Mouse (Mus musculus) ES-Bruce4 (cell line): Measurements from ENCODE around the gene Nsun2. TPM values are rescaled to one million over a fixed set of nuclear protein-coding genes. Genes with fewer than 3 reads are reported as not detected.

ENCODE experiments used
- H3K27ac ChIP-seq: 2 replicates; pipeline ENCODE4 v1.5.1; 2012; ENCODE audit warnings: low read length, inconsistent platforms; ENCODE audit not compliant: insufficient read depth
- H3K27me3 ChIP-seq: 2 replicates; pipeline ENCODE4 v1.6.1; 2012; ENCODE audit warnings: mild to moderate bottlenecking, low read length, inconsistent platforms; ENCODE audit not compliant: control insufficient read depth, poor library complexity, insufficient read depth, severe bottlenecking
- H3K36me3 ChIP-seq: 2 replicates; pipeline ENCODE4 v1.6.1; 2012; ENCODE audit warnings: inconsistent platforms, mild to moderate bottlenecking, low read length, moderate library complexity; ENCODE audit not compliant: control insufficient read depth, poor library complexity, insufficient read depth, severe bottlenecking
- H3K4me1 ChIP-seq: one replicate; pipeline ENCODE4 v1.8.1; 2011; ENCODE audit warnings: low read length; ENCODE audit not compliant: control insufficient read depth, insufficient read depth
- H3K4me3 ChIP-seq: 2 replicates; pipeline ENCODE4 v1.5.1; 2011; ENCODE audit warnings: low read depth, mild to moderate bottlenecking, low read length
- H3K9ac ChIP-seq: 2 replicates; pipeline ENCODE4 v1.6.1; 2012; ENCODE audit warnings: low read depth, mild to moderate bottlenecking, inconsistent platforms; ENCODE audit not compliant: poor library complexity, severe bottlenecking
- H3K9me3 ChIP-seq: replicated peaks from 2 replicates; pipeline ENCODE4 v1.6.1; 2012; ENCODE audit warnings: mild to moderate bottlenecking, low read length, inconsistent platforms; ENCODE audit not compliant: control insufficient read depth, poor library complexity, insufficient read depth, severe bottlenecking
- CTCF ChIP-seq: IDR thresholded peaks from one replicate; pipeline ENCODE4 v1.8.1; 2011; ENCODE audit warnings: low read depth, low read length
- EP300 ChIP-seq: IDR thresholded peaks from 2 replicates; pipeline ENCODE4 v1.6.1; 2011; ENCODE audit warnings: low read depth, low read length; ENCODE audit not compliant: insufficient read depth
- POLR2A ChIP-seq: IDR thresholded peaks from one replicate; pipeline ENCODE4 v1.8.1; 2011; ENCODE audit warnings: low read length; ENCODE audit not compliant: insufficient read depth
- polyA plus RNA-seq: library from polyadenylated mRNA; stranded (reverse); fragments of >200 nt; gene quantifications from 2 replicates; pipeline ENCODE4 v1.2.4, GENCODE M21; 2011; ENCODE audit warnings: low read depth; ENCODE audit not compliant: missing spikeins, insufficient read depth, insufficient read length

Gene Nsun2
- polyA plus RNA-seq, 1 experiment = 197 TPM

DNA sequence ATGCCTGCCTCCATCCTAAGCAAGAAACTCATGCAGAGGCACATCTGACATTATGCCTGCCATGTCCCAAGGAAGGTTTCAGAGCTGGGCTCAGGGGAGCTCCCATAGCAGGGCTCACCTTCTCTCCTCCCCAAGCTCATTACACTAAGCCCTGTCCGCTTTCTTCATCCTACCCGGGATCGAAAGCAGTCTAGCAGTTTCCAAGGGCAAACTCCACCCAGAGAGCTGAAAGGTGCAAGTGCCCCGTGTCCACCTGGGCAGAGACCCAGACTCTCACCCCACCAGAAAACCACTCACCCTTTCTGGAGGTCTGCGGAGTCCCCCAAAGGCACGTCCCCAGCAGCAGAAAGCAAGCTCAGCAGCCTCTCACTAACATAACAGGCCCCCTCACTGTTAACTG lies 2.6 kb upstream of the Nsun2 start:
- no peaks in the 10 kb centered on the region; the same call in 1 of the 2 replicates for H3K36me3 ChIP-seq
- no peaks in the 10 kb centered on the region for H3K27me3 ChIP-seq
- H3K9me3 ChIP-seq = no peaks in the 10 kb centered on the region
- TF ChIP-seq CTCF (no peak), EP300 (no peak), POLR2A (no peak)
- H3K27ac ChIP-seq = no peak overlapping the region
- H3K4me1 ChIP-seq = peaks cover 6% of the 10 kb centered on the region
- no peak overlapping the region for H3K4me3 ChIP-seq
- no peak overlapping the region for H3K9ac ChIP-seq

DNA sequence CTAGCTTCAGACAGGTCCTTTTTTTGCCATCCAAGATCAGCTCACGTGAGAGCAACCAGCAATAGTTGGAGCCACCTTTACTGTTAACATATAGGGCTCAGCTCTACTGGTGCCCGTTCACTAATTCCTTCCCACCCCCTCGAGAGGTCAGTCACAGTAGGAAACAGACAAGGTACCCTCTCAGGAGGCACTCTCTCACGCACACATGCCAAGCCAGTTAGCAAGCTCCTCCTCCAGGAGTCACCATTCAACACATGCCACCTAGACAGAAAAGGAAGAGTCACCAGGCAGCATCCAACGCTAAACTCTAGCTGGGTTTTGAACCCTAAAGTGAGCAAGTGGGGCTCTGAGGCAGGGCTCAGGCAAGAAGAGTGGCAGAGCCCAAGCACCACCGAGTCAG lies 2.1 kb upstream of the Nsun2 start:
- H3K4me3 ChIP-seq = no peak overlapping the region
- H3K27me3 ChIP-seq = no peaks in the 10 kb centered on the region
- H3K27ac ChIP-seq = no peak overlapping the region
- H3K9ac ChIP-seq = no peak overlapping the region
- no peaks in the 10 kb centered on the region; the same call in 1 of the 2 replicates for H3K36me3 ChIP-seq
- H3K9me3 ChIP-seq = no peaks in the 10 kb centered on the region
- TF ChIP-seq POLR2A = no peak
- no peak for TF ChIP-seq CTCF
- TF ChIP-seq EP300 = no peak
- peaks cover 6% of the 10 kb centered on the region for H3K4me1 ChIP-seq

DNA sequence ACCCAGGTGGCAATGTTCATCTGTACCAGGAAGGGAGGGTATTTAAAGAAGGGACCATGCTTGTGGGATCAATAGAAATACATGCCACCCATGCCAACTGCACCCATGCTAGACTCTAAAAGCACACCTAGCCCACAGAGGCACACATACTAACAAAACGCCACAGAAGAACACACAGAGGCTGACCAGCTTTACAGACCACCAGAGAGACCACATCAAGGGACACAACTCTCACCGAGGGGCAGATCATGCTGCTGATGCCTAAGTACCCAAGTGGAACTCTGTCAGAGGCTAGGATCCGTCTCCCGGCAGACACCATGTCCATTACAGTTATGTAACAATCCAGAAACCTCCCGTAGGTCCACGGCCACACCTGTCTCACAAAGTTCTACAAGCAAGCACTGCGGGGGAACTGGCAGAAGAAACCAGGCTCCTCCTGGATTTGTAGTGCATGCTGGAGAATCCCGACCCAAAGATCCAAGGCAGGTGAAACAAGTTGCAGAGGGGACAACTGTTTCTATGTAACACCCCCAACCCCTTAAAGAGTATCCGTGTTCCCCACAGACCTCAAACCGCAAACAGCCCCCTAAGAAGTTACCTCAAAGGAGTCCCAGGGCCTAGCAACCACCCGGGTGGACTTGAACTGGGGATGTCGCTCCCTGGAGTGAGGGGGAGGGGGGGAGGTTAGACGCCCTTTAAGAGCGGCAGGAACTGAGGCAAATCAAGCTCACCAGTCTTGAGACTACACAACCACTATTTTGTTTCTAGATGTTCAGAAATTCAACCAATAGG lies 1.2 kb upstream of the Nsun2 start:
- no peak for TF ChIP-seq CTCF
- no peak for TF ChIP-seq POLR2A
- no peak for TF ChIP-seq EP300
- peak overlapping the region; percentile 8 for H3K4me3 ChIP-seq
- no peaks in the 10 kb centered on the region for H3K27me3 ChIP-seq
- peak overlapping the region; percentile 98; the same call in 1 of the 2 replicates for H3K9ac ChIP-seq
- no peaks in the 10 kb centered on the region for H3K9me3 ChIP-seq
- H3K36me3 ChIP-seq = no peaks in the 10 kb centered on the region; the same call in 1 of the 2 replicates
- no peak overlapping the region for H3K27ac ChIP-seq
- peaks cover 6% of the 10 kb centered on the region for H3K4me1 ChIP-seq

DNA sequence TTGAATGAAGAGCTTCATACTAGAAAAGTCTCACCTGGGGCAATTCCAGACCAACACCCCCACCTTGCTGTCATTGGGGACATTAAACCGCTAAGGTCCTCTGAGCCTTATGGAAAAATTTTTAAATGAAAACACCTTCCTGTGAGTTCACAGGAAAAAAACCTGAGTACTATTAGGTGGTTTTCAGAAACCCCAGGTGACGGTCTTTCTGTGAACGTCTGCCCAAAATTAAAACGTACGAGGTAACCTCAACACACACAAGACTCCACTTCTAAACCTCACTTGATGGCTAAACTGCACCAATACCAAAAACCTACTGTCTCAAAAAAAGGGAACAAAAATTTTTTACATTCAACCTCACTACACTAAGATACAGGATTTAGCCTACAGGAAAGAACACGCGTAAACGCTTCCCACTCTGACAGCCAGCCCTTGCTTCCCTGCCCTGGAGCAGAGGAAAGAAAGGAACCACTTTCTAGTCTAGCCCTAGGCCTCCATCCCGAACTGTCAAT lies 597 bp upstream of the Nsun2 start:
- no peaks in the 10 kb centered on the region for H3K27me3 ChIP-seq
- H3K4me1 ChIP-seq = peaks cover 6% of the 10 kb centered on the region
- TF ChIP-seq EP300 (no peak), CTCF (no peak), POLR2A (no peak)
- peak overlapping the region; percentile 98 for H3K9ac ChIP-seq
- no peaks in the 10 kb centered on the region for H3K9me3 ChIP-seq
- H3K36me3 ChIP-seq = no peaks in the 10 kb centered on the region; the same call in 1 of the 2 replicates
- peak overlapping the region; percentile 90 for H3K4me3 ChIP-seq
- H3K27ac ChIP-seq = no peak overlapping the region

DNA sequence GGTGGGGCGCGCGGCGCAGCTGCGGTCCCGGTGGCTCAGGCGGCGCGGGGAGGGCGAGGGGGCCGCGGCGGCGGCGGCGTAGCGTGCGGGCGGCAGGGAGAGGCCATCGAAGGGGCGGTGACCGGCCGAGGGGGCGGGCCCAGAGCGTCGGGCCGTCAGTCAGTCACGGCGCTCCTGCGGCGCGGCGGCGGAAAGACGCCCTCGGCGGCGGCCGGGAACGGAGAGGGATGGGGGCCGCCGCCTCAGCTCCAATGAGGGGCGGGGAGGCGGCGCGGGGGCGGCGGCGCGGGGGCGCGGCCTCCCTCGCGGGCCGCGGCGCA lies 748 bp downstream of the Nsun2 start, which contains the start of gene Tent4a:
Gene Tent4a, minus strand, starts transcription at position 284 of the 320 bp plus-strand sequence.
- peaks cover 8% of the 10 kb centered on the region for H3K4me1 ChIP-seq
- no peaks in the 10 kb centered on the region; the same call in 1 of the 2 replicates for H3K36me3 ChIP-seq
- H3K9me3 ChIP-seq = no peaks in the 10 kb centered on the region
- H3K4me3 ChIP-seq = peak within 1 kb of the TSS; percentile 90
- TF ChIP-seq POLR2A (no peak), CTCF (no peak), EP300 (no peak)
- peak within 1 kb of the TSS; percentile 72 for H3K27ac ChIP-seq
- H3K9ac ChIP-seq = peak within 1 kb of the TSS; percentile 98
- no peaks in the 10 kb centered on the region for H3K27me3 ChIP-seq
